25 mouse cellular contexts compared by ENCODE assay signal in the genomic region with DNA sequence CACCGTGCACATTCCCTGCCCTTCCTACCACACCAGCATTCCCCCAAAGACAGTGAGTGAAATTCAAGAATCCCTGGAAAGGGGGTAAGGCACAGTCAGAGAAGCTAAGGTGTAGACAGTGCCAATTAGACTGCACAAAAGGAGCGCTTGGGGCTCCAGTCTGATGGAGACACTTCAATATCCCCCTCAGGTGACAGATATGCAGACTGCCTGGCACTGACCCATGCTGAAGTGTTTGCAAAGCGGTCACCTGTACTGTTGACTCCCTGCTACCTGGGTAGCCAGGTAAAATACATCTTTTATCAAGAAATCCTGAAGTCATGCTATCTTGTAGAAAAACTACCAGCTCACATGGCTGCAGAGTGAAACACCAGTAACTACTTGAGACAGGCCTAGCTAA. TPM values are rescaled to one million over a fixed set of nuclear protein-coding genes. Genes with fewer than 3 reads are reported as not detected.
DNase-seq lines count a peak whose midpoint lies in the region; ATAC-seq and TF ChIP-seq lines count a peak whose summit lies in the region.
"Had no signal": no experiment of that assay in that cellular context is flagged by ENCODE, and none has a peak within 500 bp of the region (broad histone marks: within the 10 kb centered on the region; RNA-seq: fewer than 3 reads in every experiment).

No protein-coding gene starts in this region.

- no peak overlapping the region for H3K4me3 ChIP-seq in embryonic facial prominence, embryonic 14.5 days (ENCODE audit: low read depth, low read length)
- no peak overlapping the region for H3K4me3 ChIP-seq in embryonic facial prominence, embryonic 10.5 days
- H3K4me3 ChIP-seq in midbrain, embryonic 13.5 days (replicated peaks) = no peak overlapping the region
- H3K4me3 ChIP-seq in midbrain, embryonic 14.5 days (replicated peaks; ENCODE audit: low read depth, low read length) = no peak overlapping the region
- H3K4me3 ChIP-seq in lung, postnatal 0 days (ENCODE audit: low read depth, low read length) = no peak overlapping the region
- H3K4me3 ChIP-seq: forebrain, embryonic 10.5 days; heart, embryonic 15.5 days; hindbrain, embryonic 10.5 days; limb, embryonic 10.5 days; liver, embryonic 15.5 days; neural tube, embryonic 15.5 days; stomach, embryonic 15.5 days had no signal

- TF ChIP-seq EP300 in lung, postnatal 0 days (IDR thresholded peaks at IDR 0.05) = peak; percentile 45; the same call in 1 of the 2 replicates

- no peaks in the 10 kb centered on the region for H3K27me3 ChIP-seq in embryonic facial prominence, embryonic 14.5 days (replicated peaks; ENCODE audit: control insufficient read depth, insufficient read depth, low read length)
- no peaks in the 10 kb centered on the region for H3K27me3 ChIP-seq in embryonic facial prominence, embryonic 10.5 days (replicated peaks; ENCODE audit: low read depth, poor library complexity, severe bottlenecking)
- H3K27me3 ChIP-seq in midbrain, embryonic 13.5 days = no peaks in the 10 kb centered on the region
- H3K27me3 ChIP-seq in midbrain, embryonic 14.5 days (ENCODE audit: control insufficient read depth, insufficient read depth, low read length) = no peaks in the 10 kb centered on the region
- no peaks in the 10 kb centered on the region for H3K27me3 ChIP-seq in lung, postnatal 0 days (replicated peaks; ENCODE audit: insufficient read depth, low read length)
- H3K27me3 ChIP-seq: heart, embryonic 15.5 days; liver, embryonic 15.5 days; neural tube, embryonic 15.5 days; stomach, embryonic 15.5 days had no signal

- H3K27ac ChIP-seq in embryonic facial prominence, embryonic 14.5 days (replicated peaks; ENCODE audit: low read depth, low read length) = no peak overlapping the region
- no peak overlapping the region for H3K27ac ChIP-seq in embryonic facial prominence, embryonic 10.5 days (replicated peaks)
- H3K27ac ChIP-seq in midbrain, embryonic 13.5 days = 0 out of 2 replicates have a peak overlapping the region, but pooled peaks have one; percentile 6
- no peak overlapping the region for H3K27ac ChIP-seq in midbrain, embryonic 14.5 days (replicated peaks; ENCODE audit: low read depth, low read length)
- peak overlapping the region; percentile 57 for H3K27ac ChIP-seq in lung, postnatal 0 days (ENCODE audit: low read length)
- H3K27ac ChIP-seq: forebrain, embryonic 10.5 days; heart, embryonic 15.5 days; hindbrain, embryonic 10.5 days; kidney, postnatal 0 days; limb, embryonic 10.5 days; liver, embryonic 15.5 days; neural tube, embryonic 15.5 days; stomach, embryonic 15.5 days had no signal

- ATAC-seq in embryonic facial prominence, embryonic 14.5 days (ENCODE audit: low read depth) = peak; percentile 47; the same call in 1 of the 2 replicates
- ATAC-seq in midbrain, embryonic 13.5 days = peak; percentile 62; the same call in 1 of the 2 replicates
- ATAC-seq in midbrain, embryonic 14.5 days (ENCODE audit: low FRiP score, low TSS enrichment) = no peak
- ATAC-seq in lung, postnatal 0 days = peak; percentile 93
- ATAC-seq: forebrain, embryonic 16.5 days had no signal

- no peak overlapping the region for H3K9ac ChIP-seq in embryonic facial prominence, embryonic 14.5 days (ENCODE audit: low read depth, low read length)
- no peak overlapping the region for H3K9ac ChIP-seq in midbrain, embryonic 13.5 days (replicated peaks)
- no peak overlapping the region for H3K9ac ChIP-seq in midbrain, embryonic 14.5 days (replicated peaks; ENCODE audit: low read length)
- no peak overlapping the region for H3K9ac ChIP-seq in lung, postnatal 0 days (replicated peaks; ENCODE audit: low read depth)
- H3K9ac ChIP-seq: heart, embryonic 15.5 days; liver, embryonic 15.5 days; neural tube, embryonic 15.5 days; stomach, embryonic 15.5 days had no signal

- TF ChIP-seq CTCF in lung, postnatal 0 days (IDR thresholded peaks at IDR 0.05) = no peak

- DNase-seq in embryonic facial prominence, embryonic 14.5 days (ENCODE audit: low spot score) = no peak
- DNase-seq in embryonic facial prominence, embryonic 10.5 days (ENCODE audit: low spot score) = no peak
- DNase-seq in midbrain, embryonic 14.5 days = no peak
- DNase-seq in lung, postnatal 0 days (ENCODE audit: low spot score) = peak; percentile 61
- no peak for DNase-seq in yolk sac, embryonic 10.5 days (ENCODE audit: low spot score)
- DNase-seq in left cerebral cortex, postnatal 25 days (ENCODE audit: low spot score in 2 of 2) = no peak
- DNase-seq: adrenal gland, postnatal 14 days; cerebellum, adult 8-10 months; cerebellum, postnatal 36 days; gastrocnemius, postnatal 36 days; kidney, adult 11 months; liver; right cerebral cortex, adult 18-20 months; thymus, adult 18-20 months; thymus, postnatal 36 days had no signal

- WGBS in embryonic facial prominence, embryonic 14.5 days = 67% methylated on average over 3 of the region's 3 CpGs
- 75% methylated on average over 3 of the region's 3 CpGs for WGBS in embryonic facial prominence, embryonic 10.5 days
- WGBS in midbrain, embryonic 13.5 days = 90% methylated on average over 3 of the region's 3 CpGs
- 90% methylated on average over 3 of the region's 3 CpGs for WGBS in midbrain, embryonic 14.5 days
- WGBS in lung, postnatal 0 days = 53% methylated on average over 3 of the region's 3 CpGs

- no peak overlapping the region for H3K4me2 ChIP-seq in embryonic facial prominence, embryonic 14.5 days (ENCODE audit: low read depth, low read length)
- H3K4me2 ChIP-seq in midbrain, embryonic 13.5 days (replicated peaks) = no peak overlapping the region
- no peak overlapping the region for H3K4me2 ChIP-seq in midbrain, embryonic 14.5 days (ENCODE audit: low read length)
- H3K4me2 ChIP-seq in lung, postnatal 0 days (replicated peaks; ENCODE audit: low read depth, low read length) = no peak overlapping the region
- H3K4me2 ChIP-seq: heart, embryonic 15.5 days; liver, embryonic 15.5 days; neural tube, embryonic 15.5 days; stomach, embryonic 15.5 days had no signal

- intact Hi-C loops in left cerebral cortex, postnatal 25 days (cut with DNase I) = no loop called here

- no peaks in the 10 kb centered on the region for H3K36me3 ChIP-seq in embryonic facial prominence, embryonic 14.5 days (ENCODE audit: control insufficient read depth, insufficient read depth, low read length)
- H3K36me3 ChIP-seq in embryonic facial prominence, embryonic 10.5 days (replicated peaks) = no peaks in the 10 kb centered on the region
- no peaks in the 10 kb centered on the region for H3K36me3 ChIP-seq in midbrain, embryonic 13.5 days
- no peaks in the 10 kb centered on the region for H3K36me3 ChIP-seq in midbrain, embryonic 14.5 days (ENCODE audit: control insufficient read depth, insufficient read depth, low read length)
- no peaks in the 10 kb centered on the region for H3K36me3 ChIP-seq in lung, postnatal 0 days (ENCODE audit: insufficient read depth, low read length)
- H3K36me3 ChIP-seq: forebrain, embryonic 10.5 days; heart, embryonic 15.5 days; hindbrain, embryonic 10.5 days; limb, embryonic 10.5 days; neural tube, embryonic 15.5 days; stomach, embryonic 15.5 days had no signal

- no peaks in the 10 kb centered on the region for H3K9me3 ChIP-seq in embryonic facial prominence, embryonic 14.5 days (ENCODE audit: control insufficient read depth, low read length)
- H3K9me3 ChIP-seq in embryonic facial prominence, embryonic 10.5 days = no peaks in the 10 kb centered on the region
- no peaks in the 10 kb centered on the region for H3K9me3 ChIP-seq in midbrain, embryonic 13.5 days
- no peaks in the 10 kb centered on the region for H3K9me3 ChIP-seq in midbrain, embryonic 14.5 days (ENCODE audit: control insufficient read depth, low read length)
- H3K9me3 ChIP-seq in lung, postnatal 0 days (ENCODE audit: low read length) = no peaks in the 10 kb centered on the region
- H3K9me3 ChIP-seq: forebrain, embryonic 10.5 days; heart, embryonic 15.5 days; hindbrain, embryonic 10.5 days; limb, embryonic 10.5 days; liver, embryonic 15.5 days; neural tube, embryonic 15.5 days; stomach, embryonic 15.5 days had no signal

- no peaks in the 10 kb centered on the region for H3K4me1 ChIP-seq in embryonic facial prominence, embryonic 14.5 days (ENCODE audit: control insufficient read depth, insufficient read depth, low read length)
- H3K4me1 ChIP-seq in embryonic facial prominence, embryonic 10.5 days = peaks cover 14% of the 10 kb centered on the region
- H3K4me1 ChIP-seq in midbrain, embryonic 13.5 days (replicated peaks) = peaks cover 21% of the 10 kb centered on the region
- peaks cover 11% of the 10 kb centered on the region; the same call in 1 of the 2 replicates for H3K4me1 ChIP-seq in midbrain, embryonic 14.5 days (ENCODE audit: control insufficient read depth, insufficient read depth, low read length)
- H3K4me1 ChIP-seq in lung, postnatal 0 days (ENCODE audit: insufficient read depth, low read depth, low read length) = peaks cover 4% of the 10 kb centered on the region; the same call in 1 of the 2 replicates

RNA-seq across cellular contexts. Expression of gene Sorbs1, which starts 54.8 kb away (rescaled TPM):
- 54.1 and 57.5 TPM in 2 replicates for polyA plus RNA-seq in embryonic facial prominence, embryonic 14.5 days (2014; fragmentation: Nextera tagmentation; extraction: Ambion mirVana)
- polyA plus RNA-seq in embryonic facial prominence, embryonic 10.5 days (2016; fragmentation: Nextera tagmentation; extraction: Ambion mirVana) = 40.7 and 41.1 TPM in 2 replicates
- 77.6 and 78.7 TPM in 2 replicates for polyA plus RNA-seq in midbrain, embryonic 13.5 days (2015; fragmentation: Nextera tagmentation; extraction: Ambion mirVana)
- 60.6 and 87.9 TPM in 2 replicates for polyA plus RNA-seq in midbrain, embryonic 14.5 days (2014; fragmentation: Nextera tagmentation; extraction: Ambion mirVana)
- polyA plus RNA-seq in lung, postnatal 0 days (2015; fragmentation: Nextera tagmentation; extraction: Ambion mirVana) = 36.4 and 38.7 TPM in 2 replicates
- 100 to 1,000 TPM; 124 to 140 TPM for total RNA-seq in left cerebral cortex, postnatal 25 days (2021)

Comparison
In these comparisons a context has a peak if more than half of its experiments do, and no peak if none do; other contexts are left out.
1. H3K27ac ChIP-seq: peak in midbrain, embryonic 13.5 days (single experiment) and lung, postnatal 0 days (single experiment); none in embryonic facial prominence, embryonic 14.5 days (single experiment), embryonic facial prominence, embryonic 10.5 days (single experiment) and midbrain, embryonic 14.5 days (single experiment).